Mouse (Mus musculus): ENCODE data around the gene Jarid2. TPM values are rescaled to one million over a fixed set of nuclear protein-coding genes. Genes with fewer than 3 reads are reported as not detected.

The Jarid2 gene
- polyA plus RNA-seq, 1 experiment from 2014 or later: 10.0 TPM

GRCm38 (mm10) chr13:44733036-44733372, 3.7 kb downstream of the Jarid2 start:
- TF ChIP-seq CTCF (IDR thresholded peaks at IDR 0.05) (no peak), EP300 (IDR thresholded peaks at IDR 0.05) (no peak)
- Histone ChIP-seq H3K4me3 (ENCODE audit: low read depth, low read length) (peak overlapping the region; percentile 78), H3K4me1 (ENCODE audit: insufficient read depth, low read depth, low read length) (peaks cover 11% of the 10 kb centered on the region; the same call in 1 of the 2 replicates), H3K27ac (ENCODE audit: low read length) (peak overlapping the region; percentile 92), H3K9ac (replicated peaks; ENCODE audit: low read depth) (peak overlapping the region; percentile 67), H3K27me3 (replicated peaks; ENCODE audit: insufficient read depth, low read length) (no peaks in the 10 kb centered on the region), H3K9me3 (ENCODE audit: low read length) (no peaks in the 10 kb centered on the region), H3K4me2 (replicated peaks; ENCODE audit: low read depth, low read length) (peak overlapping the region; percentile 96), H3K36me3 (ENCODE audit: insufficient read depth, low read length) (no peaks in the 10 kb centered on the region)
- DNase-seq (ENCODE audit: low spot score) (peak; percentile 52), ATAC-seq (no peak)
- 1% methylated on average over 13 of the region's 13 CpGs for WGBS

GRCm38 (mm10) chr13:44733373-44734111, 4.3 kb downstream of the Jarid2 start:
- ATAC-seq (peak; percentile 56), DNase-seq (ENCODE audit: low spot score) (peak; percentile 95)
- under 1% methylated on average over 49 of the region's 71 CpGs for WGBS
- TF ChIP-seq CTCF (IDR thresholded peaks at IDR 0.05): peak; percentile 55
- TF ChIP-seq EP300 (IDR thresholded peaks at IDR 0.05): no peak
- Histone ChIP-seq H3K27me3 (replicated peaks; ENCODE audit: insufficient read depth, low read length) (no peaks in the 10 kb centered on the region), H3K36me3 (ENCODE audit: insufficient read depth, low read length) (no peaks in the 10 kb centered on the region), H3K4me2 (replicated peaks; ENCODE audit: low read depth, low read length) (peak overlapping the region; percentile 96), H3K4me3 (ENCODE audit: low read depth, low read length) (peak overlapping the region; percentile 78), H3K4me1 (ENCODE audit: insufficient read depth, low read depth, low read length) (peaks cover 11% of the 10 kb centered on the region; the same call in 1 of the 2 replicates), H3K9me3 (ENCODE audit: low read length) (no peaks in the 10 kb centered on the region), H3K27ac (ENCODE audit: low read length) (peak overlapping the region; percentile 92), H3K9ac (replicated peaks; ENCODE audit: low read depth) (peak overlapping the region; percentile 67)

GRCm38 (mm10) chr13:44734441-44734840, 5.2 kb downstream of the Jarid2 start:
- 51% methylated on average over 5 of the region's 5 CpGs for WGBS
- TF ChIP-seq EP300 (IDR thresholded peaks at IDR 0.05) (no peak), CTCF (IDR thresholded peaks at IDR 0.05) (peak; percentile 11; the same call in 1 of the 2 replicates)
- no peaks in the 10 kb centered on the region for H3K36me3 ChIP-seq (ENCODE audit: insufficient read depth, low read length)
- DNase-seq (ENCODE audit: low spot score): no peak
- peak overlapping the region; percentile 96 for H3K4me2 ChIP-seq (replicated peaks; ENCODE audit: low read depth, low read length)
- peak overlapping the region; percentile 78 for H3K4me3 ChIP-seq (ENCODE audit: low read depth, low read length)
- no peaks in the 10 kb centered on the region for H3K9me3 ChIP-seq (ENCODE audit: low read length)
- ATAC-seq: no peak
- peaks cover 11% of the 10 kb centered on the region; the same call in 1 of the 2 replicates for H3K4me1 ChIP-seq (ENCODE audit: insufficient read depth, low read depth, low read length)
- peak overlapping the region; percentile 92 for H3K27ac ChIP-seq (ENCODE audit: low read length)
- 0 out of 2 replicates have a peak overlapping the region, but pooled peaks have one; percentile 41 for H3K9ac ChIP-seq (replicated peaks; ENCODE audit: low read depth)
- H3K27me3 ChIP-seq (replicated peaks; ENCODE audit: insufficient read depth, low read length): no peaks in the 10 kb centered on the region

- Histone ChIP-seq H3K4me1 (ENCODE audit: insufficient read depth, low read depth, low read length) (peaks cover 11% of the 10 kb centered on the region; the same call in 1 of the 2 replicates), H3K36me3 (ENCODE audit: insufficient read depth, low read length) (no peaks in the 10 kb centered on the region), H3K9ac (replicated peaks; ENCODE audit: low read depth) (no peak overlapping the region), H3K4me2 (replicated peaks; ENCODE audit: low read depth, low read length) (no peak overlapping the region), H3K27ac (ENCODE audit: low read length) (no peak overlapping the region), H3K4me3 (ENCODE audit: low read depth, low read length) (no peak overlapping the region), H3K27me3 (replicated peaks; ENCODE audit: insufficient read depth, low read length) (no peaks in the 10 kb centered on the region), H3K9me3 (ENCODE audit: low read length) (no peaks in the 10 kb centered on the region)
- no peak for DNase-seq (ENCODE audit: low spot score)
- no peak for ATAC-seq
- TF ChIP-seq CTCF (IDR thresholded peaks at IDR 0.05) (no peak), EP300 (IDR thresholded peaks at IDR 0.05) (no peak)
- WGBS: 14% methylated on average over 1 of the region's 1 CpGs
Measured at GRCm38 (mm10) chr13:44735088-44735690, 5.9 kb downstream of the Jarid2 start.

DNA sequence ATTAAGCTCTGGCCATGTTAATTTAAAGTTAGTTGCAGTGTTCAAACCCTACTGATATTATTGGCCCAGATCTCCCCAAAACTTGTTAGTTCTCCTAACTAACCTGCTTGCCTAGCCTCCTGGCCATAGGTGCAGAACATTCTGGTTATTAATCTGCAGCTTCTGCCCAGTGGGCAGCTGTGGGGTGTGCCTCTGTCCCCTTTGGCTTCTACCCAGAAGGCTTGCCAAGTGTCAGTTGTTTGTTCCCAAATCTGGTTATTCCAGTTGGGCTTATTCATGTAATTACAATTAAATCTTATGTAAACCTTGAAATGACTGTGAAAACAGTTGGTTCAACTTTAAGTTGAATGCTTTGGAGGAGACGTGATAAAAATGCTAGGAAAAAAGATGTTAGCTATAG, 8.0 kb downstream of the Jarid2 start:
- Histone ChIP-seq H3K4me1 (ENCODE audit: insufficient read depth, low read depth, low read length) (peaks cover 13% of the 10 kb centered on the region; the same call in 1 of the 2 replicates), H3K27ac (ENCODE audit: low read length) (no peak overlapping the region; the same call in 1 of the 2 replicates), H3K9me3 (ENCODE audit: low read length) (no peaks in the 10 kb centered on the region), H3K27me3 (replicated peaks; ENCODE audit: insufficient read depth, low read length) (no peaks in the 10 kb centered on the region), H3K4me2 (replicated peaks; ENCODE audit: low read depth, low read length) (no peak overlapping the region), H3K36me3 (ENCODE audit: insufficient read depth, low read length) (no peaks in the 10 kb centered on the region), H3K9ac (replicated peaks; ENCODE audit: low read depth) (no peak overlapping the region), H3K4me3 (ENCODE audit: low read depth, low read length) (no peak overlapping the region)
- no peak for ATAC-seq
- peak; percentile 57 for DNase-seq (ENCODE audit: low spot score)
- 45% methylated on average over 1 of the region's 1 CpGs for WGBS
- no peak for TF ChIP-seq CTCF (IDR thresholded peaks at IDR 0.05)

GRCm38 (mm10) chr13:44751780-44752179, 22.5 kb downstream of the Jarid2 start:
- no peak overlapping the region for H3K4me3 ChIP-seq (ENCODE audit: low read depth, low read length)
- no peak overlapping the region for H3K9ac ChIP-seq (replicated peaks; ENCODE audit: low read depth)
- no peaks in the 10 kb centered on the region for H3K9me3 ChIP-seq (ENCODE audit: low read length)
- no peak overlapping the region for H3K4me2 ChIP-seq (replicated peaks; ENCODE audit: low read depth, low read length)
- TF ChIP-seq CTCF (IDR thresholded peaks at IDR 0.05) (no peak), EP300 (IDR thresholded peaks at IDR 0.05) (no peak)
- DNase-seq (ENCODE audit: low spot score) (peak; percentile 74), ATAC-seq (peak; percentile 61)
- H3K36me3 ChIP-seq (ENCODE audit: insufficient read depth, low read length): no peaks in the 10 kb centered on the region
- peaks cover 3% of the 10 kb centered on the region; the same call in 1 of the 2 replicates for H3K4me1 ChIP-seq (ENCODE audit: insufficient read depth, low read depth, low read length)
- no peak overlapping the region for H3K27ac ChIP-seq (ENCODE audit: low read length)
- no peaks in the 10 kb centered on the region for H3K27me3 ChIP-seq (replicated peaks; ENCODE audit: insufficient read depth, low read length)
- WGBS: 44% methylated on average over 3 of the region's 3 CpGs

All from lung, postnatal 0 days (tissue).